Mouse (Mus musculus): Measurements from ENCODE around the gene Necab3.
A peak's percentile ranks its signal among the peaks of the same experiment; 100 is the strongest.

The Necab3 gene

DNA sequence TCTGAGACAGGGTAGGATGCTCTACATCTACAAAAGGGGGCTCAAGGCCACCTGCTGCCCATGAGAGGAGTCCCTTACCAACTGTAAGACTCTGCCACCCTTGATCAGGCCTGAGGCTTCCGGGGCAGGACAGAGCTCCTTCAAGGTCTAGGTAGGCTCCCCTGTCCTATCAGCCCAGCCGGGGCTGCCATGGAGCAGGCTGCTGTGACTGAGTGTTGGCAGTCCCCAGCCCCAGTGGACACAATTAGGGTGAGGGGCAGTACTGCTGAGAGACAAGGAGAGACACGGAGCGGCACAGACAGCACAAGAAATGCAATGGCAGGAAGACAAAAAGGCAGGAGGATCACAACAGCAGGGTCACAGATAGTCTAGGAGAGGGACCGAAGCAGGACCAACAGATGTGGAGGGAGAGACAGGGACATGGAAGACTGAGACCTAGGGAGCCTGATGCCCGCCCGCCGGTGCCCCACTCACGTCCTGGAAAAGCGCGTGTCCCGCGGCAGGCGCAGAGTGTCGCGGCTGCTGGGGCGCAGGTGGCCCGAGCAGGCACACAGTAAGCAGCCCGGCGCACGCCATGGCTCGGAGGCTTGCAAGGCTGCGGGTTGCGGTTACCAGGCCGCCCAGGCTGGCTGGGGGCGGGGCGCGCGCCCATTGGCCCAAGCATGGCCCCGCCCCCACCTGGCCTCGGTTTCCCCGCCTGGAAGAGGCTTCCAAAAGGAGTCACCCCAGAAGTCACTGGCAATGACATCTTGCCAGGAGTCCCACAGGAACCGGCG is at the start of gene Necab3:
Gene Necab3, minus strand, starts transcription at position 627 of the 776 bp plus-strand sequence.
- no peak for DNase-seq (ENCODE audit: low read depth)

DNA sequence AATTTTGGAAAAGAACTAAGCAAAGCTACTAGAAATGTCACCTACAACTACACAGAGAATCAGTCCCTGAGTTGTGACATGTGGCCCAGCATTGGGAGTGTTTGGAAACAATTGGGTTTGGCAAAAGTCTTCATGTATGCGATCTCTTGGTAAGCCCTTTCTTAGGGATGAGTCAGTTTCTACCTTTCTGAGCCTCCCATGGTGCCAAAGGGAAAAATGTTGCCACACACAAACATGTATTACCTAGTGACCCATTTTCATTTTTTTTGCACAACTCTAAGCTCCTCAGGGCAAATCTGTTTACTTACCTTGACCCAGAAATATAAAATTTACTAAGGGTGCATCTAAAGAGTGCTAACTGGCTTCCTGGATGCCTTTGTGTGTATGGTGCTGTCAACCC is 48.3 kb upstream of the Necab3 start:
- DNase-seq (ENCODE audit: low read depth) = no peak

DNA sequence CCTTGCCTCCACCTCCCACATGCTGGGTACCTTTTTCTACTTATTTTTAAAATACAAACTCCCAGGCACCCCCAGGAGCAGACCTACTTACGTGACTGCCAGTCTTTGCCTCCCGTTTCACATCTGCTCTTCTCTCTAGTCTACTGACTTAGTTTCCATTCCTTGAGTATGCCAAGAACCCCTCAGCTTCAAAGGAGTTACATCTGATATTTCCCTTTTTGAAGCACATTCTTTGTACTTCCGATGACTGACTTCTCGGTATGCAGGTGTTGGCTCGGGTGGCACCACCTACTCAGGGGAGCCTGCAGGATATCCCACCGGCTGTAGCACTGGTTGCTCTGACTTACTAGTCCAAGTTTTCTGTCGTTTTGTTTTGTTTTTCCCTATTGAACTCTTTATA is 45.5 kb upstream of the Necab3 start:
- no peak for DNase-seq (ENCODE audit: low read depth)

DNA sequence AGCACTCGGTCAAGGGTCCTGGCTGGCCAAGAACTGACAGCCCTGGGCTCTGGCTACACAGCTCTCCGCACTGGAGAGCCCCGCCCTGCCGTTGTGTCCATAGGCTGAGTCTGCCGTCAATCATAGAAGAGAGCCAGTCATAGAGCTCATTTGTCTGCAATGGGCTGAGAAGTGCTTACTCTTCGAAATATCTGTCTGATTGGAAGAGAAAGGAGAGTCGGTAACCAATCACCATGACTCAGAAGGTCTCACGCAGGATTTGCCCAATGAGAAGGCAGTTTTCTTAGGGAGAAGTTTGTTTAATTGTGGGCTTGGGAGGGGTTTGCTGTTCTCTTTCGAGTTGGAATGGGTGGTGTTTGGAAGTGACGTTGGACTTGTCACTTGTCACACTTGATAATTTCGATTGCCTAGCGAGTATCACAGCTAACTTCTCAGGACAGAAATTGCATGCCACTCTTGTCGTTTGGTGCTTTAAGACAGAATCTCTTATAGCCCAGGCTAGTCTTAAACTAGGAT is 45.0 kb upstream of the Necab3 start, which contains the start of gene Pxmp4:
Gene Pxmp4, minus strand, starts transcription at position 71 of the 516 bp plus-strand sequence.
- peak; percentile 98 for DNase-seq (ENCODE audit: low read depth)

DNA sequence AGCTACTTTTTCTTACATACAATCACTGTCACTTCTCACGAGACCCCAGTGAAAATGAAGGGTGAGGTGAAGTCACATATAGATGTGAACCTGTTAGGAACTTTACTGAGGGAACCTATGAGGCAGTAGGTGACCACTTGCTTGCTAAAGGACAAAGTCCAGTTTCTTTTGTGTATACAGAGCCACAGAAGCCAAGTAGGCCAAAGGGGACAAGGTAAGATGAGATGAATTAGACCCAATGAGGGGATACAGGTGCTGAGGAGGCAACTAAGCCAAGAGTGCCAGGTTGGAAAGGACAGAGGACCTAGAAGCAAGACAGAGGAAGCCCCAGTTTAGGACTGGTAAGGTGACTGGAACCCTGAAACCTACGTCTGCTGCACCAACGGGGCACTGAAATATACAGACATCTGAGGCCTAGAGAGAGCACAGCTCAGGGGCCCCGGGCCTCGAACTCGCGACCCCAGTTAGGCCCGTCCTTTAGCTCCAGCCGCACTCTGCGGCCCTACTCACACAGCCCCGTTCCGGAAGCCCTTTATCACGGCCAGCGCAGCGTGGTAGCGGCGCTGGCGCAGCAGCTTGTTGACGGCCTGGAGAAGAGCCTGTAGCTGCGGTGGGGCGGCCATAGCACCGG is 44.4 kb upstream of the Necab3 start:
- DNase-seq (ENCODE audit: low read depth) = no peak

DNA sequence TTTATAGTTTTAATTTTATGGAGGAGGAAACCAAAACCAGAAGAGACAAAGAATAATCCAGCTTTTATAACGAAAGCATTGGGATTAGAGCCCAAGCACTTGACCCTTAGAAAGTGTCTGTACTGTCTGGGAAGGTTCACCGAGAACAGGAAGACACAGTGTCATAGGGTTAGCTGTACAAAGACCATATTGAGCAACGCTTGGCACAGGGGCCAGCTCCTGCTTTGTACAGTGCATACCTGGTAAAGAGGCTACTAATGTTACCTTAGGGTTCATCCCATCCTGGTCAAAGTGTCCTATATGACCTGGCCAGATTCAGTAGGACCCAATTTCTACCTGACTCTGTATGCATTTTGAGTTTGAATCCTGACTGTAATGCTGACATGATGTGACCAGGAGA is 42.6 kb upstream of the Necab3 start:
- no peak for DNase-seq (ENCODE audit: low read depth)

DNA sequence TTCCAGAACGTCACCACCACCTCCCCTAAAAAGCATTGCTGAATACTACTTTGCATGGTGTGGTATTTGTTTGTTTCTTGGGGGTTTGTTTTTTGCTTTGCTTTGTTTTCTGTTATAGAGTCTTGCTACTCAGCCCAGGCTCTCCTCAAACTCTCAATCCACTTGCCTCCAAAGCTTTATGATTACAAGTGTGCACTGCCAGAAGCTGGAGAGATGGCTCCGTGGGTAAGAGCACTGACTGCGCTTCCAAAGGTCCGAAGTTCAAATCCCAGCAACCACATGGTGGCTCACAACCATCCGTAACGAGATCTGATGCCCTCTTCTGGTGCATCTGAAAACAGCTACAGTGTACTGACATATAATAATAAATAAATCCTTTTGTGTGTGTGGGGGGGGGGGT is 41.9 kb upstream of the Necab3 start:
- no peak for DNase-seq (ENCODE audit: low read depth)

DNA sequence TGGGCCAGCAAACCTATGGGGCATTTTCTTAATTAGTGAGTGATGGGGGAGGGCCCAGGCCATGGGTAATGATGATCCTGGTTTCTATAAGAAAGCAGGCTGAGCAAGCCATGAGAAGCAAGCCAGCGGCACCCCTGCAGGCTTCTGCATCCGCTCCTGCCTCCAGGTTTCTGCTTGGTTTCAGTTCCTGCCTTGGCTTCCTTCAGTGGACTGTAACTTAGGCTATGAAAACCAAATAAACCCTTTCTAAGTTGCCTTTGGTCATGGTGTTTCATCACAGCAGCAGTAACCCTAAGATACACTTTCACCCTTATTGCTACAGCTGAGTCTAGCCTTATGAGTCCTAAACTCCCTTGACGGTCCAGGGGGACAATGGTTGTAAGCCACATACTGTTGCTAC is 38.7 kb upstream of the Necab3 start:
- no peak for DNase-seq (ENCODE audit: low read depth)

DNA sequence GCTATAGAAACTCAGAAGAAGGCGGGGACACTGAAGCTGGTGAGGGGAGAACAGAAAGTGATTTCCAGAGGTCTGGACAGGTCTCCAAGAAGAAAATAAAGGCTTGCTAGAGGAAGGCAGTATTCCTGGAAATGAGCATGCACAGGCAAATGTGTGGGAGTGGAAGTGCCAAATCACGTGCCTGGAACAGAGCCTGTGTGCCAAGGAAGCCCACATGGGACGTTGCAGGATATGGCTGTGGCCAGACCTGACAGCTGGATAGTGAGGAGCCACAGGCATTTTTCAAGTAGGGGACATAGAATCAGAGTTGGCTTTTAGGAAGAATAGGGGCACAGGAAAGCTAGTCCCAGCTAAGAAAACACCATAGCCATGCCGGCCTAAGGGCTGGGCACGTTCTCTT is 37.1 kb upstream of the Necab3 start:
- no peak for DNase-seq (ENCODE audit: low read depth)

DNA sequence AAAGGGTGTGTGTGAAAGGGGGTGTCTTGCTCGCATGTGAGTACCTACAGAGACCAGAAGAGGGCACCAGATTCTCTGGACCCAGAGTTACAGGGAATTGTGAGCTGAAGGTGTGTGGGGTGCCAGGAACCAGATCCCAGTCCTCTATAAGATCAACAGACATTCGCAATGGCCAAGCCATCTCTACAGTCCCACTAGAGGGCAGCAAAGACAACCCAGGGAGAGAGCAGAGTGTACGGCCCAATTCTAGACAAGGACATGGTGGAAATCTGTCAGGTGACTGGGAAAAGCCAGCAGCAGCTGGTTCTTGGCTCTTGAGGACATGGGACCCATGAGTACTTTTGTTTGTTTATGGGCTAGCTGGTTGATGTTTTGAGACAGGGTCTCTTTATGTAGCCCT is 34.3 kb upstream of the Necab3 start:
- no peak for DNase-seq (ENCODE audit: low read depth)

DNA sequence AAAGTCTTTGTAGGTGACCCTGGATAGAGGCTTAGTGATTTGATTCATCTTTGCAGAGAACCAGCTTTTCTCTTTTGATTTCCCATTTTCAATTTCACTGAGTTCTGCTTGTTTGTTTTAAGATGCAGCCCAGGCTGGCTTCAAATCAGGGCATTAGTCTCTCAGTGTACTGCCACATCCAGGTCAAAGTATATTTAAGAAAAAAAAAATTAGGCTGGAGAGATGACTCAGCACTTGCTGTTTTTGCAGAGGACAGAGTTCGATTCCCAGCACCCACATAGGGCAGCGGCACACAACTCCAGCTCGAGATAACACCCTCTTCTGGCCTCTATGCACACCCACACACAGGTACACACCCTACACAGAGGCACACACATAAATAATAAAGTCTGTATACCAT is 32.5 kb upstream of the Necab3 start:
- DNase-seq (ENCODE audit: low read depth) = no peak

DNA sequence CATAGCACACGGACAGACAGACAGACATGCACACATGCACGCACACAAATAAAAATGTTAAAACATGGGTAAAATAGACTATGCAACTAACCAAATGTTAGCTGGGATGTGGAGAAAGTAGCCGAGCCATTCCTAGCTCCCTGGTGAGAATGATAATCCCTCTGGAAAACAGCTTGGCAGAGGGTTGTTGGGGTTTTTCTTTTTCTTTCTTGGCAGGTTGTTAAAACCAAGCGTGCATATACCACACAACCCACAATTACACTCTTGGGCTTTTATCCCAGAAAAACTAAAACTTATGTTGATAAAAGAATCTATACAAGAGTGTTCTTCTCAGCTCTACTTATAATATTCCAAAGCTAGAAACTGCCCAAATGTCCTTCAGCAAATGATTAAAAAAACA is 30.4 kb upstream of the Necab3 start:
- DNase-seq (ENCODE audit: low read depth) = no peak

DNA sequence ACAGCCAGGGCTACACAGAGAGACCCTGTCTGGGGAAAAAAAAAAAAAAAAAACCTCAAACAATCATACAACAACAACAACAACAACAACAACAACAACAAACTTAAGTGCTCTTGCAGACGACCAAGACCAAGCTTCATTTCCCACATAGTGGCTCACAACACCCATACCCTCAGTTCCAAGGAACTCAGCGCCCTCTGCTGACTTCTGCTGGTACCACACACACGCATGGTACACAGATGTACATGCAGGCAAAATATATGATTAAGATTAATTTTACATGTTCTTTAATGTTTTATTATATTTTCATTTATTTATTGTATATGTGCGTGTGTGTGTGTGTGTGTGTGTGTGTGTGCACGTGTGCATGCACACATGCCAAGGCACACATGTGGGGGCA is 27.7 kb upstream of the Necab3 start:
- peak; percentile 59 for DNase-seq (ENCODE audit: low read depth)

DNA sequence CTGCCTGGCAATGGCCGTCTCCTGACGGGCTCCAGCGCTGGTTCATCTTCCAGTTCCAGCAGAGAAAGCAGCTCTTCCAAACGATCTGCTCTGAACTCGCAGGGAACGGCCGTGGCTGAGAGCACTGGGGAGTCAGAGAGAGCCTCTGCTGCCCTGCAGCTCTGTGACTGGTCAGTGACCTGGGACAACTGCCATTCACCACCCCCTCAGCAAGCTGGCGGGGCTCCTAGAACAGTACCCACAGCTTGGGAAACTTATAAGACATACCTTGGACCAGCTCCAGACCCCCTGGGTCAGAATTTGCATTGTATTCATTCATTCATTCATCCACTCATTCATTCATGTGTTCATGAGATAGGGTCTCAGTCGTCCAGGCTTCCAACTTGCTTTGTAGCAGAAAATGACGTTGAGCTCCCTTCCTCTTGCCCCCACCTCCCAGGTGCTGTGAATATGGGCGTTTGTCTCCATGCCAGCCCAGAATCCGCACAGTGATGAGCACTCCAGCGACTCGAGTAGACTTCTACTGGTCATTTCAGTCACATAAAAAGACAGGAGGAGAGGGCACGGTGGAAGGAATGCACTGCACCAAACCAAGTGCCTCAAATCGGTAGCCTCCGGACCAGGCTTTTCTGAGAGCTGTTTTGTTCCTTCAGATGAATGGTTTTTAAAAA is 26.4 kb upstream of the Necab3 start:
- no peak for DNase-seq (ENCODE audit: low read depth)

DNA sequence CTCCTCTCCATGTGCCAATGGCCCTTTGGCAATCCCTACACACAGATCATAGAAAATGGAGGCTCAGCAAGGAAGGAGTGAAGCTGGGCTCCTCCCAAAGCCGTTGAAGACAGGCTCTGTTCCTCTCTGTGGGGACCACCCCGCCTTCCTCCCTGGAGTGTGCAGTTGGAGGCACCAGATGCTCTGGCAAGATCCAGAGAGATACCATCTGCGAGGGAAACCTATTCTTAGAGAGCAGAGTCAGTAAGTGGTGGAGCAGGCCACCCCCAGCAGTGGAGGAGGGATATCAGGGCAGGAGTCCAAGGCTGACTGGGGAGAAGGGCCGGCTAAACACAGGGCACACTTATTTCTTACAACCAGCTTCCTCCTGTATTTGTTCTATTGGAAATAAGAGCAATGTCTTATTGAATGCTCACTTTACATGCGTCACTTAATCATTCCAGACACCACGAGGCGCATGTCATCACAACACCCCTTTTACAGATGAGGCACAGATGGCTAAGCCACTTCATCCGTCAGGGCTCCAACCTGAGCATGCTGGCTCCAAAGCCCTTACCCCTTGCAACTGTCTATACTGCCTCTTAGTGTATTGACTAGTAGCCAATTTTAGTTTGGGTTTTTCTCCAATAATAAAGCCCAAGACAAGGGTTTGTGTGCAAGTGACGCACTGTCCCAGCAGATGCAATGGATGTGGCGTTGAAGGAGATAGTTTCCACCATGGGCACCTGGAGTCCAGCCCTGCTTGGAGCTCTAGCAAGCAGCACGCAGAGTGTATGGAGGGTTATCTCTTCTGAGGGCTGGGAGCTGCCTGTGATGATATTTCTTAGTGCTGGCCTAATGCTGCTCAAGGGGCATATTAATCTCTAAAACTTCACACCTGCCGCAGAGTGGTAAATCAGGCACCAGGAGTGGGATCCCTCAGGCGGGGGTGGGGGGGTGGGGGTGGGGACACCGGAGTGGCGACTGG is 25.5 kb upstream of the Necab3 start:
- DNase-seq (ENCODE audit: low read depth) = no peak

DNA sequence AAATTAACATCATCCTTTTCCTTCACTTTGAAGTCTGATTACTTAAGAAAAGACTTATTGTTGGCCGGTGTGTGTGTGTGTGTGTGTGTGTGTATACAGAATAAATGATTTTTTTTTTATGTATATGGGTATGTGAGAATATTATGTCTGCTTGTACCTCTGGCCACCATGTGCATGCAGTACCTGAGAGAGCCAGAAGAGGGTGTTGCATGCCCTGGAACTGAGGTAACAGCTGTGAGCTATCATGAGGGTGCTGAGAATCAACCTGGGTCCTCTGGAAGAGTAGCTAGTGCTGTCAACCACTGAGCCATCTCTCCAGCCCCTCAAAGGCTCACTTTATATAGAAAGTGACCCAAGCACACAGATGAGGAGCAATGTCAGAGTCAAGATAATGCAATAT is 22.7 kb upstream of the Necab3 start:
- DNase-seq (ENCODE audit: low read depth) = no peak

DNA sequence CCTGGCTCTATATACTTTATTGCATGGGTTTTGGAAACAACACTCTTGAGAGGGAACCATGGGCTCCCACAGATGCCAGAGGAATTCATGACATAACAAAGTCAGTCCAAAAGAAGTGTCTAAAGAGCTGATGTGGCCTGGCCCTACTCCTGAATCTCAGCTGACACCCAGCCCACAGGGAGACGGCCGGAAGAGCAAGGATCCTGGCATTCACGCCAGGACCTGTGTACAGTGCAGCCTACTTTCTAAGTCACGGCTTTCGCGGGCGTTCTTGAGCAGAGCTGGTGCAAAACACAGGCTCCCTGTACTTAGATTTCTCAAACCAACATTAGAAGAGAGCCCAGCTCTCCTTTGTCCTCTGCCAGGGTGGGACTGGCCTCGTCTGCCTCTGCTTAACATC is 21.9 kb upstream of the Necab3 start:
- no peak for DNase-seq (ENCODE audit: low read depth)

DNA sequence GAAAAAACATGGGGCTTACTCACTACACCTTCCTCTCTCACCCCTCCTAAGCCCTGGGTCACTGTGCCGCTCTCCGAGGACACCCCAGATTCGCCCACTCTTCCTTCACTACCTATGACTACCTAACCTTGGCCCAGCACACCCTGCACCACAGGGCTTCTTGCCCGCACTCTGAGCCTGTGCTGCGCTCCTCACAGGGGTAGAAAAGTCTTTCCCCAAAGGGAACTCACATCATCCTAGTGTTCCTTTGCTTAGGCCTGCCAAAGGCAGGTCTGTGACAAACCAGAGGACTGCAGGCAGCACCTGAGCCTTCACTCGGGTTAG is 19.0 kb upstream of the Necab3 start:
- no peak for DNase-seq (ENCODE audit: low read depth)

DNA sequence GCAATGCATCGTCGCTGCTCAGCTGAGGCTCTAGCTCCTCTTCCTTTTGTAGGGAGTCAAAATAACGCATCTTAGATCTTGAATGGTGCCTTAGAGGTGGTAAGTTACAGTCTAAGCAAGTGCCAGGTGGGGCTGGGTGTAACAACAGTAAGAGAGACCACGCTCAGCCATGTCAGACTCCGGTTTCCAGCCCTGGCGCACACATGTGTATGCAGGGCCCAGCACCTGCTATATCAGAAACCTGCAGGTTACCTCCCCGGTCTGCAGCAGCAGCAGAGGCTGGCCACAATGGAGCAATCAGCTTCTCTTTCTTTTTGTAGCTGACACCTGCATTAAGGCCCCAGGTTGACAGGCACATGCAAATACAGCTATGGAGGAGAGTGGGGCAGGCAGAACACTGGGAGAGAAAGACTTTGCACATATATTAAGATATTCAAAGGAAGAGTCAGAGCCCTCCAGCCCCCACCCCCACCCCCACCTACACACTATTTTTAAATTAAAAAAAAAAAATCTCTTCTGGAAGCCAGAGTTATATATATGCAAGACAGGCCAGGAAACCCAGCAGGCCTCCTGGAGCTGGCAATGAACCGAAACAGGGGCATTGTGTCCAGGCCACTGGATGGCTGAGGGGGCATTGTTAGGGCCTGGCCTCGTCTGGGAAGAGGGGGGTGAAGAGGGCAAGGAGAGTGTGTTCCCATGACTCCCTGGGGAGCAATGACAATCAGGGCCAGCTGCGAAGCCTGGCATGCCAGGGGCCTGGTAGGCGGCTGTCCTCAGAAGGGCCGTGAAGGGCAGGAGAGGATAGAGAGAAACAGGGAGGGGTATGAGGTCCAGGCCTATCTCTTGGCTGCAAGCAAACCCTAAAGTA is 18.4 kb upstream of the Necab3 start:
- no peak for DNase-seq (ENCODE audit: low read depth)

DNA sequence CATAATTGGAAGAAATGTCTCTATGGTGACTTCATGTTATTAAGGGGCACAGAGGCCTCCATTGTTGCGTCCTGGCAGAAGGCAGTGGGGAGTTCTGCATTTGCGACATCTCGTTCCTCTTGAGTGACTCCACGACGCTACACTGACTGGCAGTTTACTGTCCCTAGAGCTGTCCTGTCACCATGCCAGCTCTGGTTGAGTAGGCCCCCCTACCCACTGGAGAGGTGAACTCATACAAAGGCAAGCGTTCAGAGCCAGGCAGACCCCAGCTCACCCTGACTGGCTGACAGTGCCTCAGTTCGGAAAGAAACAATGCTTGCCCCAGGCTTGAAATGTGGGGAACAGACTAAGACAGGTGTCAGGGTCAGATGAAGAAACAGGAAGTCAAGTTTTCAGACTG is 15.6 kb upstream of the Necab3 start:
- no peak for DNase-seq (ENCODE audit: low read depth)

DNA sequence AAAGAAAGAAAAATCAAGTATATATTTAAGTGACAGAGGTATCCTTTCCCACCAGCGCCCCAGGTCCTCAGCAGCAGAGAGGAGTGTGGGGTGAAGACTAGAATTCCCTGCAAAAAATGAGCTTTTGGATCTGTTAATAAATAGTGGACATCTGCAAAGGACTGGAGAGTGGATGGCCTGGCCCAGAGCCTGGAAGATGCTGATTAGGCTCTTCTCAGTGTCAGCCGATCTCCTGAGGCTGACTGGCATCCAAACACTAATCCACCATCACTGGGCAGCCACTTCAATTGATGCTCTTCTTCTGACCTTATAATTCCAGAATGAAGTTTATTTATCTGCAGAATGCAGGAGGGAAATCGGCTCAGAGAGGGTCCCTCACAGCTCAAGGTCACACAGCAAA is 14.3 kb upstream of the Necab3 start:
- no peak for DNase-seq (ENCODE audit: low read depth)

All from c-Kit-positive CD71-positive TER-119-negative erythroid progenitor cells, embryonic 14.5 days (primary cell).